Mouse (Mus musculus) kidney, adult 2 months (tissue): ENCODE data around the gene Gm9837. TPM values are rescaled to one million over a fixed set of nuclear protein-coding genes. Genes with fewer than 3 reads are reported as not detected.

Experiments used
- DNase-seq: peaks from one replicate; pipeline ENCODE4 v3.0.0; 2021
- H3K27ac ChIP-seq: fragments of 200-500 bp; 2 replicates; pipeline ENCODE4 v1.5.1; 2012; ENCODE audit warnings: low read depth, low read length, control low read depth, inconsistent platforms; ENCODE audit not compliant: insufficient read depth
- H3K27me3 ChIP-seq: fragments of 200-500 bp; replicated peaks from 2 replicates; pipeline ENCODE4 v1.6.1; 2012; ENCODE audit warnings: mild to moderate bottlenecking, moderate library complexity, low read length, inconsistent platforms; ENCODE audit not compliant: control insufficient read depth, insufficient read depth
- H3K36me3 ChIP-seq: fragments of 200-500 bp; 2 replicates; pipeline ENCODE4 v1.6.1; 2012; ENCODE audit warnings: mild to moderate bottlenecking, moderate library complexity, low read length, inconsistent platforms; ENCODE audit not compliant: control insufficient read depth, insufficient read depth
- H3K4me1 ChIP-seq: fragments of 200-500 bp; 2 replicates; pipeline ENCODE4 v1.6.1; 2011; ENCODE audit warnings: low read length; ENCODE audit not compliant: control insufficient read depth, insufficient read depth
- H3K4me3 ChIP-seq: fragments of 200-500 bp; 2 replicates; pipeline ENCODE4 v1.5.1; 2011; ENCODE audit warnings: mild to moderate bottlenecking, low read depth, low read length, control low read depth; ENCODE audit not compliant: insufficient read depth
- CTCF ChIP-seq: fragments of 200-500 bp; conservative IDR thresholded peaks from 2 replicates; pipeline ENCODE4 v1.5.1; 2011; ENCODE audit warnings: low read depth, mild to moderate bottlenecking, control low read depth, low read length, moderate library complexity, mixed read lengths; ENCODE audit not compliant: insufficient read depth, insufficient read length
- POLR2A ChIP-seq: fragments of 200-500 bp; IDR thresholded peaks from one replicate; pipeline ENCODE4 v1.6.1; 2011; ENCODE audit warnings: low read depth, low read length, control low read depth
- WGBS: fragments of 180-500 bp; shearing (Covaris S2); methylation state at CpG from one replicate; pipeline ENCODE4 v1.1.7; 2018; 5-methylcytosine and 5-hydroxymethylcytosine counted together
- polyA plus RNA-seq: library from polyadenylated mRNA; depleted of rRNA; stranded (reverse); fragments of >200 nt; gene quantifications from 2 replicates; pipeline ENCODE4 v1.2.3, GENCODE M21; 2012

Gm9837 gene
- polyA plus RNA-seq, 1 experiment = not detected

DNA sequence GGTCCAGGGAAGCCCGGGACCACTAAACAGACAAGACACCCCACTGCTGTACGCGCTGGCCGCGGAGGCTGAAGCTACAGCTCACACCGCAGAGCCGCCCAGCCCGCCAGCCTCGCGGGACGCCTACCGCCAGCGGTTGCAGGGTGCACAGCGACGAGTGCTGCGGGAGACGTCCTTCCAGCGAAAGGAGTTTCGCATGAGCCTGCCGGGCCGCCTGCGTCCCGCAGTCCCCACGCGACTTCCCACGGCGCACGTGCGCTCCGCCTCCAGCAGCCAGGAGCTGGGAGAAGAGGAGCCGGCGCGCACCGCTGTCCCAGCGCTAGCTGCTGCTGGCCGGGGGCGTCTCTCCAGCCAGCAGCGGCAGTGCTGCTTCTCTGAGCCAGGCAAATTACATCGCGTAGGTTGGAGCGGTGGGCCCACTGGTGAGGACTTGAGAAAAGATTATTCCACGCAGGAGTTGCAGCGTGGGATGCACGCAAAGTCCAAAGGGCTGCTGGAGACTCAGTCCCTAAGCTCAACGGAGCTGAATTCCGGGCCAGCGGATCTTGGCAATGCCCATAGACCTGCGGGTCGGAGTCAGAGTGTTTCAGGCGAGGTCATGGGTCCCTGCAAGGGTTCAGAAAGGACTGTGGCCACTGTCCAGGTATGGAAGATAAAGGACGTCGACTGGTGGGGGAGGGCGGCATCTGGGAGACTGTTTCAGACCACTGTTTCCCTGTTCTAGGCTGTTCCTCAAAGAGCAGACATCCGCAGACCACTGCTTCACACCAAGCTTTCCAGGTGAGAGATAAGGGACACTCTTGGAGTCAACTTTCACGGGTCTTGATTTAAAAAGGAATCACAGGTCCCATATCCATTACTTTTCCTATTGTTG, 6.5 kb downstream of the Gm9837 start:
- H3K36me3 ChIP-seq = no peaks in the 10 kb centered on the region
- WGBS = 9% methylated on average over 55 of the region's 55 CpGs
- TF ChIP-seq POLR2A (no peak), CTCF (no peak)
- no peak overlapping the region for H3K27ac ChIP-seq
- peak; percentile 54 for DNase-seq
- no peaks in the 10 kb centered on the region for H3K27me3 ChIP-seq
- peaks cover 6% of the 10 kb centered on the region; the same call in 1 of the 2 replicates for H3K4me1 ChIP-seq
- peak overlapping the region; percentile 15; the same call in 1 of the 2 replicates for H3K4me3 ChIP-seq

DNA sequence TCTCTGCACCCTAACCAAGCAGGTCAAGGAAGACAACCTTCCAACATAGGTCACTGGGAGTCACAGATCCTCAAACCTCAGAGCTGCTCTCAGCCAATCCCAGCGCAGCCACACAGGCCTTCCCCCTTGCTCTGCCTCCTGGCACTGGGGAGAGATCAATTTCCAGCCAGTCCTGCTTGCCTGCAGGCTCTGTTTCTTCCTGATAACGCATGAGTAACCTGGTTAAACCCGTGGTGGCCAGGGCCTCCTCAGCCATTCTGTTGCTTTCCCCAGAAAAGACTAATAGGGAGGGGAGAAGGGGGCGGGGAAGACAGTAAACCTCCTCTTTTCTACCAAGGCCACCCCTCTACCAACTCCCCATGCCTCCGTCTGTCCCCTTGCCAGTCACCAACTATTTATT, 8.6 kb downstream of the Gm9837 start:
- WGBS = 40% methylated on average over 5 of the region's 5 CpGs

GRCm38 (mm10) chr11:53460192-53460591, 10.1 kb downstream of the Gm9837 start:
- no peak overlapping the region for H3K27ac ChIP-seq
- DNase-seq = no peak
- 87% methylated on average over 3 of the region's 3 CpGs for WGBS

More for the DNA sequence above, 8.6 kb downstream of the Gm9837 start:
- Histone ChIP-seq H3K4me3 (no peak overlapping the region), H3K27ac (no peak overlapping the region), H3K36me3 (no peaks in the 10 kb centered on the region), H3K4me1 (peaks cover 6% of the 10 kb centered on the region; the same call in 1 of the 2 replicates), H3K27me3 (no peaks in the 10 kb centered on the region)
- DNase-seq = peak; percentile 67
- TF ChIP-seq CTCF = no peak
- TF ChIP-seq POLR2A = no peak

GRCm38 (mm10) chr11:53458996-53459395, 11.3 kb downstream of the Gm9837 start:
- no peak for TF ChIP-seq POLR2A
- no peak for TF ChIP-seq CTCF
- Histone ChIP-seq H3K4me1 (peaks cover 4% of the 10 kb centered on the region; the same call in 1 of the 2 replicates), H3K36me3 (no peaks in the 10 kb centered on the region), H3K27me3 (no peaks in the 10 kb centered on the region), H3K27ac (no peak overlapping the region), H3K4me3 (no peak overlapping the region)
- 71% methylated on average over 3 of the region's 3 CpGs for WGBS
- DNase-seq = no peak

More at GRCm38 (mm10) chr11:53460192-53460591, 10.1 kb downstream of the Gm9837 start:
- TF ChIP-seq CTCF = no peak
- TF ChIP-seq POLR2A = no peak
- Histone ChIP-seq H3K27me3 (no peaks in the 10 kb centered on the region), H3K4me3 (no peak overlapping the region), H3K36me3 (no peaks in the 10 kb centered on the region), H3K4me1 (peaks cover 4% of the 10 kb centered on the region; the same call in 1 of the 2 replicates)

DNA sequence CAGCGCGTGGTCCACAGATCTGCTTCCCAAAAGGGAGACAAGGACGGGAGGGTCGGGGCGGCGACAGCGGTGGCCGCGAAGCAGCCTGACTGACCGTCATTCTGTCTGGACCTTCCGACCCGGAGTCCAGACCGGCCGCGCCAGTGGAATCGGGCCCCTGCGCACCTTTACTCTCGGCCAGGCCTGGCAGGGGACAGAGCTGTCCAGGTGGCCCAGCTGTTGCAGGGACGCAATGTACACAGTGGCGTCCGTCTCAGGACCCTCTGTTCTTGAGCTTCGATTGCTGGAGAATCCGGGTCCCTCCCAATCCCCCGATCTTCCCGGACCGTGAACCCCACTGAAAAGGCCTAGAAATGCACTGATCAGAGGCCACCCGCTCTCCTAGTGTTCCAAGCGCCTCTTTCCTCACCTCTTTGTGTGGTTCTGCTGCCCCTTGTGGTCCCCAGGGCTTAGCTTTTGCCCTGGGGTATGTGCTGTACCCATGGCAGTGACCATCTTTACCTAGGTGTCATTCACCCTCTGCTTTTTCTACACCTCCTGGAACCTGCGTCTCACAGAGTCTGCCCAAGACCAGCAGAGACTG, 12.8 kb downstream of the Gm9837 start:
- Histone ChIP-seq H3K4me1 (peaks cover 4% of the 10 kb centered on the region; the same call in 1 of the 2 replicates), H3K27ac (no peak overlapping the region), H3K4me3 (peak overlapping the region; percentile 64), H3K36me3 (no peaks in the 10 kb centered on the region), H3K27me3 (no peaks in the 10 kb centered on the region)
- peak; percentile 21 for DNase-seq
- 19% methylated on average over 29 of the region's 29 CpGs for WGBS
- TF ChIP-seq CTCF (peak; percentile 37; the same call in 1 of the 2 replicates), POLR2A (no peak)

DNA sequence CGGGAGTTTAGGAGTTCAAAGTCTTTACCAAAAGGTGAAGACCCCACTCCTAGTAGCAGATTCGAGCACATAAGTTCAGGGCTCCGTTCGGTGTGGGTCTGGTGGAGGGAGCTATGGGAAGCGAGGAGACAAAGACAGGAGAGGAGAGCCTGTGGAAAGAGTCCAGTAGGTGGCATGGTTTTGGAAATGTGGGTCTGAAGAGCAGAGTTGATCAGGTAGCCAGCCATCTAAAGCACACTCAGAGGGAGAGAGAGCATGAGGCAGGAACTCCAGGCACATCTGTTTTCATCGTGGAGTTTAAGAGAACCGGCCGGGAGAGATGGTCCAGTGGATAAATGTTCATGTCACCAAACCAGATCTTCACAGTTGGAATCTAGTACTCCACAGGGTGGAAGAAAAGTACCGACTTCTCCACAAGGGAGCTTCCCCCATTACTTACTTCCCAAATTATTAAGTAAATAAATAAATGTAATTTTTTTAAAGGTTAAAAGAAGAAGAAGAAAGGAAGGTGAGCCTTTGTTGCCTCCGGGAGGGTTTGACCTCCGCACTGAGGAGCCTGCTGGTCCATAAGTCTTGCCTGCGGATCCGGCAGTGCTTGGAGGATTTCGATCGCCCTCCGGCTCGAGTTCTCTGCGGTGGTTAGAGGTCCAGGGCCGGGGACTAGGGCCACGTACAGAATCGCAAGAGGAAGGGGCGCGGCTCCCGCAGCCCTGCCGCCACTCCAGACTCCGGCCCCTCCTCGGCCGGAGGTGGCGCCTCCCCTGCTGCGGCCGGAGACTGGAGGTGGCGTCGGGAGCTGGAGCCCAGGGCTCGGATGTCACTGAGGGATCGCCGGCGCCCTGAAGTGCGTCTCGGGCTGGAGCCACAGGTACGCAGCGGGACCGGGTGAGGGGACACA, 13.6 kb downstream of the Gm9837 start, which contains the start of the genes Gm10447 and Shroom1:
Gene Gm10447 (minus strand): TSS at position 637 of the 898 bp plus-strand sequence.
Gene Shroom1 (plus strand): TSS at position 732 of the 898 bp plus-strand sequence.
- TF ChIP-seq POLR2A (no peak), CTCF (peak; percentile 55)
- H3K4me3 ChIP-seq = peak within 1 kb of the TSS; percentile 64
- peak; percentile 69 for DNase-seq
- WGBS = 5% methylated on average over 42 of the region's 42 CpGs
- no peaks in the 10 kb centered on the region for H3K27me3 ChIP-seq
- H3K36me3 ChIP-seq = no peaks in the 10 kb centered on the region
- no peak within 1 kb of the TSS for H3K27ac ChIP-seq
- H3K4me1 ChIP-seq = peaks cover 4% of the 10 kb centered on the region; the same call in 1 of the 2 replicates
